Mouse (Mus musculus): ENCODE measurements around the gene Smyd4.
A peak's percentile ranks its signal among the peaks of the same experiment; 100 is the strongest.

Gene Smyd4

GRCm38 (mm10) chr11:75452812-75453557 lies 104.8 kb downstream of the Smyd4 start:
- DNase-seq (ENCODE audit: low spot score), result peak; percentile 3

- peak; percentile 84 for DNase-seq (ENCODE audit: low spot score)
Observed at GRCm38 (mm10) chr11:75453991-75454930, 106.0 kb downstream of the Smyd4 start, which contains the start of gene Wdr81. Gene Wdr81, minus strand, starts transcription at chr11:75454717.
